Mouse (Mus musculus): ENCODE data around the gene Mroh3. TPM values are rescaled to one million over a fixed set of nuclear protein-coding genes. Genes with fewer than 3 reads are reported as not detected.

Mroh3 gene
- not detected for polyA plus RNA-seq (2012; fragmentation: generic; extraction: Trizol)

DNA sequence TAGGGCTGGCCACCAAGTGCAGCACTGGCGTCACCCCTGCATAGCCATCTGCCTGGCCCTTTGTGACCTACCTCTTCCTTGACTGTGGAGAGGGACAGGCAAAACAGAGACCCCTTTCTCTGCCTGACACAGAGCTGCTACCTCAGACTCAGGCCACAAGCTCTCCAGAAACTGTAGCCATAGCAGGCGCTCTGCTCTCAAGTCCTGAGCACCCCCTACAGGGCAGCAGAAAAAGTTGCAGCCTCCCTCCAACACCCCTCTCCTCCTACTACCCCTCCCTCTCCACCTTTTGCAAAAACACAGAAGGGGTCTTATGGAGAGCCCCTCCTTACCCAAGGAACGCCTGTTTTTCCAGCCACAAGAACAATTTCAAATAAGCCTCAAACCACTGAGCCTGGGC is at the start of gene Mroh3:
Mroh3 (minus strand) TSS at position 26 of the 400 bp plus-strand sequence.

DNA sequence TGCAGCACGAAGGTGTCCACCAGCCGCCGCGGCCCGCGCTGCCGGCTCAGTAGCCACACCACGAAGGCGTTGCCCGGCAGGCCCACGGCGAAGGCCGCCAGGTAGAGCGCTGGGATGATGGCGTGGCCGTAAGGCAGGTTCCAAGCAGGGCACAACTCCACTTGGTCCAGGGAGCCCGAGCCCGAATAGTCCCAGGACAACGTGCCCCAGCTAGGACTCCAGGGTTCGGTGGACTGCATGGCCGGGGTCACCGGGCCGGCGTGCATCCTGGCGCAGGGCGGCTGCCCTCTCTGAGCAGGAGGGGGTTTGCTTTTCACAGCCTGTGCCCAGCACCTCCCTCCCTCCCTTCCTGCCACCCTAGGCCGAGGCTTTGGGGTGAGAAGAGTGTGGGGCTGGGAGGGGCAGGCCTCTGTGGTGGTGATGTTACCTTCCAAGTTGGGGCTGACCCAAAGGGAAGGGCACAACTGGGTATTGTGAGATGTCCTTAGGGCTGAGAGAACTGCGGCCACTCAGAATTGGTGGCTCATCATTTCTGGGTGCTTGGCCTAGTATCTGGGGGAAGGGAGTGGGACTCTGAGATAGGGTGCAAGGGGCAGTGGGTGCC is 48.1 kb upstream of the Mroh3 start, which contains the start of gene Gpr25:
Gpr25 (minus strand) TSS at position 239 of the 604 bp plus-strand sequence.

DNA sequence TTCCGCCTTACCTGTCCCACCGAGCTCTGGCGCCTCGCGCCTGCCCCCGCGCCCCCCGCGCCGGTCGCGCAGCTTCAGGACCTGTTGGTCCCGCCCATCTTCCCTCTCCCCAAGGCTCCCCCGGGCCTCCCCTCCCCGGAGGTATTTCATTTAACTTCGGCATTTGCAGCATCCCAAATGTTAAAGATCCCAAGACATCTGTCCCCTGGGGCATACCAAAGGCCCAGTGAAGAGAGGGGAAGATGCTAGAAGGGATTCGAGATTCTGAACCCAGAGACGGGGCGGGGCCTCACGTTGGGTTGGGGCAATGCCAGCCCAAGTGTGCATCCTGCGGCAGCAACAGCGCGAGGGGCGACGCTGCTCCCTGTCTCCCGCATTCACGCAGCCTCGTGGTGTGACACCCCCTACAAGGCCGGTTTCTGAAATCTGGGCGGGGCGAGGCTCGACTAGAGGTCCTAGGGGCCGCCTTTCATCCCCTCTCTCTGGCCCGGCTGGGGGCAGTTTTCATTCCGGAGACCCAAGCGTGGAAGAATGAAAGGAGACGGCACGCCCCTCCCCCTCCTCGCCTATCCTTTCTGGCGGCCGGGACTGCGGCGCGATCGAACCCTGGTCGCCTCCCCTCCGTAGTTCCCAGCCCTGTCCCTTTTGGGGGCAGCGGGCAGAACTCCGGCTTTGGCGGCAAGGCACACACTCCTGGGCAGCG is 21.4 kb upstream of the Mroh3 start, which contains the start of gene Inava:
Inava (minus strand) TSS at position 373 of the 703 bp plus-strand sequence.

Other genes with a start within 250 kb of the Mroh3 start
- not detected for gene Igfn1, start 206.5 kb downstream of the Mroh3 start, polyA plus RNA-seq (2012; fragmentation: generic; extraction: Trizol)
- gene Tmem9, start 204.7 kb downstream of the Mroh3 start, polyA plus RNA-seq (2012; fragmentation: generic; extraction: Trizol), result 100 to 1,000 TPM in 1 of 2 experiments, 10 to 100 TPM in 1; 57.4 to 155 TPM
- gene Ascl5, start 162.0 kb downstream of the Mroh3 start, polyA plus RNA-seq (2012; fragmentation: generic; extraction: Trizol), result not detected
- gene Cacna1s, start 160.1 kb downstream of the Mroh3 start, polyA plus RNA-seq (2012; fragmentation: generic; extraction: Trizol), result not detected
- gene Kif21b, start 81.4 kb downstream of the Mroh3 start, polyA plus RNA-seq (2012; fragmentation: generic; extraction: Trizol), result not detected
- gene Inava, start 21.4 kb upstream of the Mroh3 start, polyA plus RNA-seq (2012; fragmentation: generic; extraction: Trizol), result under 1 TPM; 0.07 to 0.15 TPM
- not detected for gene Gpr25, start 48.0 kb upstream of the Mroh3 start, polyA plus RNA-seq (2012; fragmentation: generic; extraction: Trizol)
- gene Camsap2, start 133.3 kb upstream of the Mroh3 start, polyA plus RNA-seq (2012; fragmentation: generic; extraction: Trizol), result 1 to 10 TPM in 1 of 2 experiments, under 1 TPM in 1; 0.42 to 4.9 TPM
- 1 to 10 TPM; 1.4 to 7.3 TPM for gene Ddx59, start 202.4 kb upstream of the Mroh3 start, polyA plus RNA-seq (2012; fragmentation: generic; extraction: Trizol)